Mouse (Mus musculus) ES-E14 (cell line): ENCODE data around the gene Catip.

Experiments used
- CHD2 ChIP-seq: IDR thresholded peaks from 2 replicates; pipeline ENCODE4 v1.6.1; 2014; ENCODE audit warnings: mild to moderate bottlenecking, low read depth, low read length, inconsistent platforms
- ZC3H11A ChIP-seq: IDR thresholded peaks from 2 replicates; pipeline ENCODE4 v1.6.1; 2012; ENCODE audit warnings: low read depth, mild to moderate bottlenecking, inconsistent platforms, low read length, borderline replicate concordance
- ZNF384 ChIP-seq: IDR thresholded peaks from 2 replicates; pipeline ENCODE4 v1.6.1; 2012; ENCODE audit warnings: low read depth, low read length, inconsistent platforms

DNA sequence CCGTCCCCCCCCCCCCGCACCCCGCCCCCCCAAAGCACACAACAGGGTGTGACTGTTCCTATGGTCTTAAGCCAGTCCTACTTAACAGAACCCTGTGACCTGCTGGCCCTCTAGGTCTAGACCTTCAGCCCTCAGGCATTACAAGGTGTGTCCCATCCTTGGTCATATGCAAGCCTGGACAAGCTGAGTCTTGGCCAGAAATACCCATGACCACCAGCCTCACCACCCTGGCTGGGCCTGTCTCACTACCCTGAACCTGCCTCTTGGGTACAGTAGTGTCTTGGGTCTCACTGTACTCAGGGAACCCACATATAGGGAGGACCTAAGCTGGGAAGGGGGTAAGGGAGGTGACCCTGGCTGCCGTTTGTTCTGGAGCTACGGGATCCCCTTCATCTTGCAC lies 23.9 kb upstream of the Catip start:
- TF ChIP-seq ZNF384 = no peak
- TF ChIP-seq ZC3H11A = no peak
- TF ChIP-seq CHD2 = no peak
